In genomic region chr15:59225637-59226036, GRCm38 (mm10) we compare ENCODE assay signal across 17 mouse cellular contexts.
"Had no signal": no experiment of that assay in that cellular context is flagged by ENCODE, and none has a peak within 500 bp of the region (broad histone marks: within the 10 kb centered on the region; RNA-seq: fewer than 3 reads in every experiment).

No protein-coding gene starts in this region.

- H3K4me3 ChIP-seq: lung, embryonic 15.5 days; megakaryocyte, embryonic 14.5 days; midbrain, embryonic 13.5 days; midbrain, embryonic 15.5 days; neural tube, embryonic 12.5 days; stomach, embryonic 15.5 days had no signal

- H3K27me3 ChIP-seq: lung, embryonic 15.5 days; midbrain, embryonic 13.5 days; midbrain, embryonic 15.5 days; neural tube, embryonic 12.5 days; stomach, embryonic 15.5 days had no signal

- H3K4me2 ChIP-seq: lung, embryonic 15.5 days; midbrain, embryonic 11.5 days; midbrain, embryonic 13.5 days; midbrain, embryonic 15.5 days; neural tube, embryonic 12.5 days; stomach, embryonic 15.5 days had no signal

- H3K36me3 ChIP-seq: lung, embryonic 15.5 days; midbrain, embryonic 13.5 days; midbrain, embryonic 15.5 days; neural tube, embryonic 12.5 days; stomach, embryonic 15.5 days had no signal

- H3K9ac ChIP-seq: liver, postnatal 0 days; lung, embryonic 15.5 days; midbrain, embryonic 13.5 days; midbrain, embryonic 15.5 days; neural tube, embryonic 12.5 days; stomach, embryonic 15.5 days had no signal

- H3K27ac ChIP-seq: lung, embryonic 15.5 days; midbrain, embryonic 13.5 days; midbrain, embryonic 15.5 days; neural tube, embryonic 12.5 days; stomach, embryonic 15.5 days; stomach, postnatal 0 days had no signal

- DNase-seq: liver, postnatal 0 days; lung, adult 2 months; lung, postnatal 14 days; lung, postnatal 36 days; right cerebral cortex, postnatal 14 days; thymus, adult 2 months; thymus, postnatal 25 days; thymus, postnatal 4 days had no signal

- ATAC-seq: liver, postnatal 0 days; lung, postnatal 0 days; midbrain, embryonic 13.5 days; midbrain, embryonic 15.5 days had no signal

- H3K9me3 ChIP-seq: lung, embryonic 15.5 days; midbrain, embryonic 15.5 days; neural tube, embryonic 12.5 days; stomach, embryonic 15.5 days had no signal

- H3K4me1 ChIP-seq: lung, embryonic 15.5 days; midbrain, embryonic 13.5 days; midbrain, embryonic 15.5 days; neural tube, embryonic 12.5 days; stomach, embryonic 15.5 days had no signal
